In genomic region chr1:24033759-24034423, GRCm38 (mm10) we compare ENCODE assay signal across 9 mouse cellular contexts. TPM values are rescaled to one million over a fixed set of nuclear protein-coding genes. Genes with fewer than 3 reads are reported as not detected.
A peak's percentile ranks its signal among the peaks of the same experiment; 100 is the strongest.
DNase-seq lines count a peak whose midpoint lies in the region; ATAC-seq and TF ChIP-seq lines count a peak whose summit lies in the region.
"Had no signal": no experiment of that assay in that cellular context is flagged by ENCODE, and none has a peak within 500 bp of the region (broad histone marks: within the 10 kb centered on the region; RNA-seq: fewer than 3 reads in every experiment).

No protein-coding gene starts in this region.

- H3K4me2 ChIP-seq in intestine, embryonic 15.5 days (replicated peaks), result no peak overlapping the region

- H3K27ac ChIP-seq in layer of hippocampus, adult 2 months, result no peak overlapping the region
- H3K27ac ChIP-seq in intestine, embryonic 15.5 days, result no peak overlapping the region

- no peak overlapping the region for H3K4me3 ChIP-seq in layer of hippocampus, adult 2 months
- no peak overlapping the region for H3K4me3 ChIP-seq in G1E (ENCODE audit: low read depth, low read length)
- no peak overlapping the region for H3K4me3 ChIP-seq in intestine, embryonic 15.5 days (replicated peaks)

- no peaks in the 10 kb centered on the region for H3K9me3 ChIP-seq in G1E (replicated peaks)
- no peaks in the 10 kb centered on the region for H3K9me3 ChIP-seq in intestine, embryonic 15.5 days

- H3K4me1 ChIP-seq in G1E (ENCODE audit: insufficient read depth, low read depth, low read length), result no peaks in the 10 kb centered on the region
- no peaks in the 10 kb centered on the region for H3K4me1 ChIP-seq in intestine, embryonic 15.5 days (replicated peaks)

- peak; percentile 79 for TF ChIP-seq CTCF in layer of hippocampus, adult 2 months (conservative IDR thresholded peaks at IDR 0.05)
- TF ChIP-seq CTCF in G1E (IDR thresholded peaks at IDR 0.05; ENCODE audit: low read depth, low read length), result no peak

- 74% methylated on average over 2 of the region's 2 CpGs for whole genome bisulfite sequencing in intestine, embryonic 15.5 days

- H3K9ac ChIP-seq in intestine, embryonic 15.5 days, result no peak overlapping the region

- 0 out of 2 replicates have a peak, but pooled peaks cover 2% of the 10 kb centered on the region for H3K27me3 ChIP-seq in G1E (ENCODE audit: insufficient read depth, low read length)
- no peaks in the 10 kb centered on the region for H3K27me3 ChIP-seq in intestine, embryonic 15.5 days (replicated peaks)

- peak in 1 of 2 experiments; percentile 13 for DNase-seq in layer of hippocampus, adult 2 months (ENCODE audit: low spot score in 2 of 2)
- no peak for DNase-seq in layer of hippocampus, adult 8-10 months (ENCODE audit: low spot score in 2 of 2)
- DNase-seq in B cell, adult 2 months, result peak; percentile 11 to 12
- no peak for DNase-seq in G1E (ENCODE audit: low spot score)
- DNase-seq in ovary, postnatal 36 days (ENCODE audit: low spot score), result no peak
- no peak for DNase-seq in thymus, postnatal 36 days
- no peak for DNase-seq in frontal cortex, postnatal 14 days (ENCODE audit: low spot score in 2 of 2)
- DNase-seq: kidney, adult 11 months had no signal

- no peaks in the 10 kb centered on the region for H3K36me3 ChIP-seq in G1E (replicated peaks)
- peaks cover 4% of the 10 kb centered on the region; the same call in 1 of the 2 replicates for H3K36me3 ChIP-seq in intestine, embryonic 15.5 days

- ATAC-seq in G1E (ENCODE audit: extremely low read depth, insufficient number of reproducible peaks, low FRiP score, poor library complexity, severe bottlenecking), result peak; percentile 60
- peak; percentile 36; the same call in 1 of the 2 replicates for ATAC-seq in intestine, embryonic 15.5 days

RNA-seq across cellular contexts. Expression of gene Sdhaf4, which starts 28.4 kb away (rescaled TPM):
- total RNA-seq in layer of hippocampus, adult 2 months (2021), result 10 to 100 TPM; 47.7 to 53.3 TPM
- total RNA-seq in layer of hippocampus, adult 8-10 months (2022), result 10 to 100 TPM; 47.3 to 53.1 (median 49.7) TPM
- total RNA-seq in G1E (2014; fragmentation: Nextera tagmentation) (21.3 and 44.1 TPM in 2 replicates), G1E (2017) (45.7 and 50.3 TPM in 2 replicates)
- polyA plus RNA-seq in G1E (2012), result 1.1 and 1.2 TPM in 2 replicates
- polyA plus RNA-seq in intestine, embryonic 15.5 days (2015; fragmentation: Nextera tagmentation; extraction: Ambion mirVana), result 62.1 and 75.7 TPM in 2 replicates

Comparison
In these comparisons a context has a peak if more than half of its experiments do, and no peak if none do; other contexts are left out.
1. DNase-seq: peak in B cell, adult 2 months (2 of 2); none in layer of hippocampus, adult 8-10 months (0 of 2), G1E (single experiment), ovary, postnatal 36 days (single experiment), thymus, postnatal 36 days (0 of 2) and frontal cortex, postnatal 14 days (0 of 2).